Mouse (Mus musculus) 416B (cell line): ENCODE measurements around the gene Rela.
A peak's percentile ranks its signal among the peaks of the same experiment; 100 is the strongest.

ENCODE experiments used
- DNase-seq: peaks from one replicate; pipeline ENCODE4 v3.0.0; 2011; ENCODE audit warnings: low read depth

The Rela gene

GRCm38 (mm10) chr19:5637069-5638047 lies at the start of gene Rela:
Gene Rela, plus strand, starts transcription at chr19:5637483.
- DNase-seq: peak; percentile 91

- DNase-seq: peak; percentile 63
These were observed 48.1 kb upstream of the Rela start for GRCm38 (mm10) chr19:5589159-5589558.

- no peak for DNase-seq
These were observed 45.4 kb upstream of the Rela start for GRCm38 (mm10) chr19:5591888-5592287.

DNA sequence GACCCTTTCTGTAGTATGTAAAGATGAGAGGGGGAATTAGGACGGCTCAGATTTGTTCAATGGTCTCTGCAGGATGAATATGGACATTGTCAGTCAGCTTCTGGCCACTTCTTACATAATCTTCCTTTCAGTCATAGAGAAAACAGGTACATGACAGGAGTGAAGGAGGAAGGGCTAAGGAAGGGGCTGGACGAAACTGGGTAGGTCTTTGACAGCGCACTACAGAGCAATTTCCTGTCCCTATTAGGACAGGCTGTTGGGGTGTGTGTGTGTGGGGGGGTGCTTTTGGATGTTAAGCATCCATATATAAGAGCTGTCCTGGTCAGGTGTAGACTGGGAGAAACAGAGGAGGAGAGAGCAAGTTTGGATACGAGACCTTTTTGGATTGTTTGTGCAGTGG lies 38.1 kb upstream of the Rela start:
- no peak for DNase-seq

DNA sequence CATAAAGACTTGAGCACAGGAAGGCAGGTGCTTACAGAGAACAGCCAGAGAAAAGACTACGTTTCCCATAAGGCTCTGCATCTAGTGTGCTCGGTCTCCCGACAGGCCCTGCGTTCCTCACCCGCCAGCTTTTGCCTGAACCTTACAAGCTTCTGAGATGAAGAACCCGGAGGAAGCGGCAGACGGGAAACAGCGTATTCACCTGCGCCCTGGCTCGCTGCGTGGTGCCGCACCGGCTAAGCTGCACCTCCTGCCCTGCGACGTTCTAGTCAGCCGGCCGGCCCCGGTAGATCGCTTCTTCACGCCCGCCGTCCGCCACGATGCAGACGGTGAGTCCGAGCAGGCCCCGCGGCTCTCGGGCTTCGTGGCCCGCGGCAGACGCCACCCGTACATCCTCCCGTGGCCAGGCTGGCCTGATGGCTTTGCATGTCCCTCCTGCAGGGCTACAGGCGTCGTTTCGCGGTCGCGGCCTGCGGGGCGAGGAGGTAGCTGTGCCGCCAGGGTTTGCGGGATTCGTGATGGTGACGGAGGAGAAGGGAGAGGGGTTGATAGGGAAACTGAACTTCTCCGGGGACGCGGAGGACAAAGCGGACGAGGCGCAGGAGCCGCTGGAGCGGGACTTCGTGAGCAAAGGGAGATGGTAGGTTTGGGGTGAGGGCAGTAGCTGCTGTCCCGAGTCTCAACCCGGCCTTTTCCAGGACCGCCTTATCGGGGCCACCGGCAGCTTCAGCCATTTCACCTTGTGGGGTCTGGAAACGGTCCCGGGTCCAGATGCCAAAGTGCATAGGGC lies 35.3 kb upstream of the Rela start, which contains the start of gene Rnaseh2c:
TSS of gene Rnaseh2c (plus strand) at position 122 of the 790 bp plus-strand sequence.
- peak; percentile 85 for DNase-seq

DNA sequence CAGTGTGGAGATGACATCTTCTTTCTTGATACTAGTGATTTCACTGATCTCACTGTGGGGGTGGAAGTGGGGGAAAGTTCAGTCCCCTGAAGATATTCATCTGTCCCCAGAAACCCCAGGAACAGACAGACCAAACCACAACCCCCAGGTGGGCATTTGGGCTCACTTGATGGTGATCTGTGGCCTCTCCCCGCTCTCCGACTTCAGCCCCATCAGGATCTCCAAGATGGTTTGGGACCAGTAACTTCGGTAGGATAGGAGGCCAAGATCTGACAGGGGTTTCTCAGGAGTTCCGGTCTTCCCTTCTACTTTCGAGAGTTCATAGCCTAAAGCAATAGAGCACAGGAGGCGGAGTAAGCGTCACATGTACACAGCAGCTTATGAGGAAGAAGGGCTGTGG lies 33.6 kb upstream of the Rela start:
- no peak for DNase-seq

DNA sequence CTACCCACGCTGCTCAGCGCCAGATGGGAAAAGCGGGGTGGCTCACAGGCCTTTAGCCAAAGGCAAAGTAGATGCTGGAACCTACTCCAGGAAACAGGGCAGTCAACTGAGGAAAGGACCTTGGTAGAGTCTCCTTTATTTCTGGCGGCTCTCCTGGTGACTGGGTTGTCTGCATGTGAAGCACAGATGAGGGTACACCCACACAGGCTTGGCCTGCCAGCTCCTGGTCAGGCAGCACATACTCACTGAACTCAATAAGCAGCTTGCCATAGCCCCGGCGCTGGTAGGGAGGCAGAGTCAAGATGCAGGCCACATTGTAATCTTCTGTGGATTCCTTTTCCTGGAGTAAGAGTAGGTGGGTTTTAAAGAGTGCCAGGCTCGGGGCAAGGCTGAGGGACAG lies 32.2 kb upstream of the Rela start:
- no peak for DNase-seq

DNA sequence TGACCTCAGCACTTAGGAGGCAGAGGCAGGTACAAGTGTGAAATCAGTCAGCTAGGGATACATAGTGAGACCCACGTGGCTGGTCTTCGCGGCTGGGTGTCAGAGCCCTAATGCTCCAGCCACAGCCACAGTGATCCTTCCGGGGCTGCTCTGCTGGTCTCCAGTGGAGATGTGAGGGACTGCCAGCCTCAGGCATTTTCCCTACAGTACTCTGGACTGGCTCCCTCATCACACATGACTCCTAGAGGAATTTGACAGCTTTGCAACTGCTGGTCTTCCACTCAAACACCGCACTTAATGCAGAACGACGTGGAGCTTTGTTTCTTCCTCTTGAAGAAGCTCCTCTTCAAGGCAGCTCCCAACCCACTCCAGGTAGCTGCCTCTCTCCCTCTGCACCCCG lies 31.1 kb upstream of the Rela start:
- no peak for DNase-seq

GRCm38 (mm10) chr19:5607705-5608410 lies 29.4 kb upstream of the Rela start:
- no peak for DNase-seq

DNA sequence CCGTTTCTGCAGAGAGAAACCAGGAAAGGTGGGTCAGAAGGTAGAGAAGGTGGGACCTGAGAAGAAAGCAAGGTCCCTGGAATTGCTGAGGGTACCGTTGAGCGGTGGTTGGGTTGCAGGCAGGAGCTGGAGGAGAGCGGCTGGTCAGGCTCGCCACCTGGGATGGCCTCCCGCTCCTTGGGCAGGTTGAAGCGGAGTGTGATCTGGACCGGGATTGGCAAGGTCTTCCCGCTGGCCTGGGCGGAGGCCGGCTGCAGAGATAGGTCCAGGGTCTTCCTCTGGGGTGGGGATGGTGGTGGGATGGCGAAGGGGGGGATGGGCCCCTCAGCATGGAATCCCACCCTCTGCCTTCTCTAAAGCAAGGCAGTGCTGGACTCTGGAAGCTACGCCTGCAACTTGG lies 28.6 kb upstream of the Rela start:
- no peak for DNase-seq

DNA sequence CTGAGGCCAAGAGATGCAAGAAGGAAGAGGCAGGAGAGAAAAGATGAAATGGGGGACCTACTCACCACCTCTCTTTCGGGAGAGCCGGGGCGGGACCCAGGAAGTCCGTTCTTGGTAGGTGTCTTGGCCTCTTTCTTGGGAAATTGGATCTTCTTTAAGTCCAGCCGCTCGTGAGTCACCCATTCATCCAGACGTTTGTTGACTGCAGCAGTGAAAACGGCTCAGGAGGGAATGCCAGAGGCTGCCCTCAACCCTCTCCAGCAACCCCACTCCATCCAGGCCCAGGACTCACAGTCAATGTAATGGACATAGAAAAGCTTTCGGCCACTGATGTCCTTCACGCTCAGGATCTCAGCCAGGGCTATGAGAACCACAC lies 28.1 kb upstream of the Rela start:
- no peak for DNase-seq

DNA sequence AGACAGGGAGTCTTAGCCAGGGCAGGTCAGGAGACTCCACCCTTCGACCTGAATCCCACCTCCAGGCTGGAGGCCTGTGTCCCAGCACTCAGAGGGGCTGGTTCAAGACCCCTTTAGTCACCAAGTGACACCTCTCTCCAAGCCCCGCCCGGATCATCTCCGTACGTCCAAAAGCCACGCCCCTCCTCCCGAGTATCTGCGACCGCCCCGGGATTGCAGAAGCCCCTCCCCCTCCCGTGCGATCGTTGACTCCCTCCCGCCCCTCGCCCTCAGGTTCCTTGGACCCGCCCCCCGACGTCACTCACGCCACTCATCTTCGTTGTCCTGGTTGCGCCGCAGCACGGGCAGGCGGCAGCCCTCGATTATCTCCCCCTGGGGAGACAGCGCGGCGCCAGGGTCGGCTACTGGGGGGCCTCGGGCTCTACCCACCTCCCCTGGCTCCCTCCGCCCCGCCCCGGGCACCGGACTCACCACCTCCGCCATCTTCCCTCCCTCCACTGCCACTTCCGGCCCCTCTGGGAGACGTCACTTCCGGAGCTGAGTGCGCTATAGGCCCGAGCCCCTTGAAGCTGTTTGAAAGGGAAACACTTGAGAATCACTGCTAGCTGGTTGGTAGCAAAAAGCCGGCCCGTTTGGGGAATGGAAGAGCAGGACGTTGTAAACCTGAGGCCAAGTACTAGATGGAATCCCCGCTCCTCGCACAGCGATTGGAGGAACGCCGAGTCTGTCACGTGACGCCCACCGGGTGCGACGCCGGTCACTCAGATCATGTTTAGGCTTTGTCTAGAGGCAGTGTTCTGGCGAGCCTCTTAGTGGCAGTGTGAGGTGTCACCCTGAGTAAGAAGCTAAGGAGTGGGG lies 27.5 kb upstream of the Rela start, which contains the start of gene Kat5:
TSS of gene Kat5 (minus strand) at position 691 of the 858 bp plus-strand sequence.
- DNase-seq: peak; percentile 96

DNA sequence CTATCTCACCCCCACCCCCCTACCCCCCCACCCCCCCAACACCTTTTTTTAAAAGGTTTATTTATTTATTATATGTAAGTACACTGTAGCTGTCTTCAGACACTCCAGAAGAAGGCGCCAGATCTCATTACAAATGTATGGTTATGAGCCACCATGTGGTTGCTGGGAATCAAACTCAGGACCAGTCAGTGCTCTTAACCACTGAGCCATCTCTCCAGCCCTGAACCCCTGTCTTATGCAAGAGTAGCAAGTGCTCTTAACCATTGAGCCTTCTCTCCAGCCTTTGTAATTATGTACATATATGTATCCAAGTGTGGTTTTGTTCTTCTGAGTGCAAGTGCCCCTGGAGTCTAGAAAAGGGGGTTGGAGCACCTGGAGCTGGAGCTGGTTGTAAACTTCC lies 25.3 kb upstream of the Rela start:
- peak; percentile 48 for DNase-seq

GRCm38 (mm10) chr19:5612762-5613411 lies 24.4 kb upstream of the Rela start:
- DNase-seq: peak; percentile 94

GRCm38 (mm10) chr19:5614953-5615352 lies 22.3 kb upstream of the Rela start:
- no peak for DNase-seq

DNA sequence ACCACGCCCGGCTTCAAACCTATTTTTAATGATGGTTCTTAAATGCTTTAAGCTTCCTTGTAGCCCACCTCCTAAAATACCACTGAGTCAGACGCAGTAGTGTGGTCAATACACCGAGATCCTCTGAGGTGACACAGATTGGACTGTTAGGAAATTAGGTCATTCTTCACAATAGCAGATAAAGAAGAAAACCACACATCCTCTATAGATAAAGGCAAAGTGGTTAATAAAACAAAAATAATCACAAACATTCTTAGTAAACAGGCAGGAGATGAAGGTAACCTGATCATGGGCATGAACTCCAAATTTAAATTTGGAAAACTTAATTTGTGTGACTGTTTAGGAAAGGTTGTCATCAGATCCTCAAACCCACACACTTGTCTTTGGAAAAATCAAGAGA lies 17.3 kb upstream of the Rela start:
- peak; percentile 71 for DNase-seq

- no peak for DNase-seq
These were observed 15.4 kb upstream of the Rela start for GRCm38 (mm10) chr19:5621884-5622283.

DNA sequence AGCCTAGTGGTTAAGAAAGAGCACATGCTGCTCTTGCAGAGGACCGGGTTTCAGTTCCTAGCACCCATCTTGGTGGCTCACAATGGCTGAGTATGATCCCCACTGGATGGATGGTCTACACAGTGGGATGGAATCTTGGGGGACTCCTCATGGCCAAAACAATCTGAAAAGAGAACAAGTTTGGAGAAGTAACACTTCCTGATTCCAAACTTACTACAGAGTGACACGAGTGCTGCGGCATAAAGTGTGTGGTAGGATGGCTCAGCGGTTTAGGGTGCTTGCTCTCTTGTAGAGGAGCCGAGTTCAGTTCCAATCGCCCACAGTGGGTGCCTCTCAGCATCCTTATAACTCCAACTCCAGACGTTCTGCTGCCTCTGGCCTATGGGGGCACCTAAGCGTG lies 12.0 kb upstream of the Rela start:
- no peak for DNase-seq

GRCm38 (mm10) chr19:5629907-5630306 lies 7.4 kb upstream of the Rela start:
- no peak for DNase-seq

DNA sequence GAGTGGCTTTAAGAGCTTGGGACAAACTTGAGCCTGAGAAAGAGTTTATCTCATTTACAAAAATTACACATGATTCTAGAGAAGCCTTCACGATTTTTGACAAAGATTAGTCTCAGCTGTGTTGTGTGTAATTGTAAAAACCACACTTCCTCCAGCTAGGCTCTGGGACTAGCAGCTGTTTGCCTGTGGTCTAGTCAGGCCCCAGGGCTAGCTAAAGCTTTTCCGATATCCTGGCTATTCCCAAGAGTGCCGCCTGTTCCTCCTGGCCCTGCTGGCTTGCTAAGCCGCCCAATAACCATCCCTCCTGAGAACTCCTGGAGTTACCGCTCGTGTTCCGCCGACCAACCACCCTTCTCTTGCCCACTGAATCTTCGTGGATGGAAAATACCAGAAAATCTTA lies 5.2 kb upstream of the Rela start:
- no peak for DNase-seq
